Mouse (Mus musculus) embryonic facial prominence, embryonic 14.5 days (tissue): Measurements from ENCODE around the gene Padi6. TPM values are rescaled to one million over a fixed set of nuclear protein-coding genes. Genes with fewer than 3 reads are reported as not detected.
A peak's percentile ranks its signal among the peaks of the same experiment; 100 is the strongest.

ENCODE experiments used
- ATAC-seq: fragments of 200-750 bp; cut with Nextera tagmentation; 2 replicates; pipeline ENCODE4 v1.8.0; 2017; ENCODE audit warnings: low read depth, moderate number of reproducible peaks, moderate TSS enrichment
- DNase-seq: peaks from one replicate; pipeline ENCODE4 v3.0.0-alpha.2; 2015; ENCODE audit warnings: low spot score
- H3K27ac ChIP-seq: fragments of 300-500 bp; sonication (generic); replicated peaks from 2 replicates; pipeline ENCODE4 v1.5.1; 2014; ENCODE audit warnings: low read depth, mild to moderate bottlenecking, low read length, moderate library complexity
- H3K27me3 ChIP-seq: fragments of 300-500 bp; sonication (generic); replicated peaks from 2 replicates; pipeline ENCODE4 v1.6.1; 2014; ENCODE audit warnings: low read length; ENCODE audit not compliant: control insufficient read depth, insufficient read depth
- H3K36me3 ChIP-seq: fragments of 300-500 bp; sonication (generic); 2 replicates; pipeline ENCODE4 v1.6.1; 2014; ENCODE audit warnings: low read length, mixed read lengths; ENCODE audit not compliant: control insufficient read depth, insufficient read depth
- H3K4me1 ChIP-seq: fragments of 300-500 bp; sonication (generic); 2 replicates; pipeline ENCODE4 v1.6.1; 2014; ENCODE audit warnings: antibody characterized with exemption, low read length; ENCODE audit not compliant: control insufficient read depth, insufficient read depth
- H3K4me2 ChIP-seq: fragments of 300-500 bp; sonication (generic); 2 replicates; pipeline ENCODE4 v1.6.1; 2014; ENCODE audit warnings: low read depth, mild to moderate bottlenecking, low read length, moderate library complexity, mixed read lengths
- H3K4me3 ChIP-seq: fragments of 300-500 bp; sonication (generic); 2 replicates; pipeline ENCODE4 v1.5.1; 2014; ENCODE audit warnings: low read depth, mild to moderate bottlenecking, low read length
- H3K9ac ChIP-seq: fragments of 300-500 bp; sonication (generic); 2 replicates; pipeline ENCODE4 v1.6.1; 2014; ENCODE audit warnings: low read depth, mild to moderate bottlenecking, low read length, moderate library complexity, mixed read lengths
- H3K9me3 ChIP-seq: fragments of 300-500 bp; sonication (generic); 2 replicates; pipeline ENCODE4 v1.6.1; 2016; ENCODE audit warnings: low read length; ENCODE audit not compliant: control insufficient read depth
- WGBS: fragments of 180-500 bp; shearing (Covaris S2); extraction: QIAGEN DNeasy Blood & Tissue Kit; methylation state at CpG from one replicate; pipeline ENCODE4 v1.1.7; 2014; 5-methylcytosine and 5-hydroxymethylcytosine counted together
- polyA plus RNA-seq: library from polyadenylated mRNA; unstranded; fragments of >200 nt; fragmentation: Nextera tagmentation; extraction: Ambion mirVana; gene quantifications from 2 replicates; pipeline ENCODE4 v1.2.1, GENCODE M21; 2014

Padi6 gene
- polyA plus RNA-seq, 1 experiment from 2014 or later, result not detected

GRCm38 (mm10) chr4:140780507-140780906 lies 38.1 kb upstream of the Padi6 start:
- WGBS, result 82% methylated on average over 14 of the region's 14 CpGs
- Histone ChIP-seq H3K4me1 (no peaks in the 10 kb centered on the region), H3K9ac (no peak overlapping the region), H3K27me3 (no peaks in the 10 kb centered on the region), H3K4me2 (no peak overlapping the region), H3K4me3 (no peak overlapping the region), H3K27ac (no peak overlapping the region), H3K9me3 (no peaks in the 10 kb centered on the region), H3K36me3 (no peaks in the 10 kb centered on the region)
- ATAC-seq (no peak), DNase-seq (peak; percentile 8)

GRCm38 (mm10) chr4:140779803-140780397 lies 37.5 kb upstream of the Padi6 start:
- no peaks in the 10 kb centered on the region for H3K9me3 ChIP-seq
- H3K4me1 ChIP-seq, result no peaks in the 10 kb centered on the region
- ATAC-seq (peak; percentile 64; the same call in 1 of the 2 replicates), DNase-seq (peak; percentile 75)
- H3K27ac ChIP-seq, result no peak overlapping the region
- no peak overlapping the region for H3K9ac ChIP-seq
- H3K36me3 ChIP-seq, result no peaks in the 10 kb centered on the region
- no peaks in the 10 kb centered on the region for H3K27me3 ChIP-seq
- WGBS, result 48% methylated on average over 19 of the region's 19 CpGs
- H3K4me2 ChIP-seq, result no peak overlapping the region
- no peak overlapping the region for H3K4me3 ChIP-seq

GRCm38 (mm10) chr4:140776623-140777022 lies 34.2 kb upstream of the Padi6 start:
- ATAC-seq, result no peak
- H3K36me3 ChIP-seq, result no peaks in the 10 kb centered on the region
- no peak for DNase-seq
- no peaks in the 10 kb centered on the region for H3K4me1 ChIP-seq
- H3K9ac ChIP-seq, result no peak overlapping the region
- H3K4me2 ChIP-seq, result no peak overlapping the region
- H3K27ac ChIP-seq, result no peak overlapping the region
- 68% methylated on average over 13 of the region's 13 CpGs for WGBS
- H3K27me3 ChIP-seq, result no peaks in the 10 kb centered on the region
- H3K9me3 ChIP-seq, result no peaks in the 10 kb centered on the region
- no peak overlapping the region for H3K4me3 ChIP-seq

GRCm38 (mm10) chr4:140775876-140776275 lies 33.4 kb upstream of the Padi6 start:
- Histone ChIP-seq H3K36me3 (no peaks in the 10 kb centered on the region), H3K27me3 (no peaks in the 10 kb centered on the region), H3K4me3 (no peak overlapping the region), H3K27ac (no peak overlapping the region), H3K4me2 (no peak overlapping the region), H3K9me3 (no peaks in the 10 kb centered on the region), H3K9ac (no peak overlapping the region), H3K4me1 (no peaks in the 10 kb centered on the region)
- DNase-seq (no peak), ATAC-seq (no peak)
- WGBS, result 82% methylated on average over 10 of the region's 10 CpGs

GRCm38 (mm10) chr4:140774893-140775292 lies 32.5 kb upstream of the Padi6 start:
- DNase-seq, result peak; percentile 5
- WGBS, result 71% methylated on average over 9 of the region's 9 CpGs
- H3K4me3 ChIP-seq, result no peak overlapping the region
- H3K9ac ChIP-seq, result no peak overlapping the region
- no peak overlapping the region for H3K4me2 ChIP-seq
- H3K27me3 ChIP-seq, result no peaks in the 10 kb centered on the region
- 0 out of 2 replicates have a peak, but pooled peaks cover 5% of the 10 kb centered on the region for H3K4me1 ChIP-seq
- H3K36me3 ChIP-seq, result no peaks in the 10 kb centered on the region
- no peak overlapping the region for H3K27ac ChIP-seq
- no peaks in the 10 kb centered on the region for H3K9me3 ChIP-seq
- ATAC-seq, result 0 out of 2 replicates have a peak, but pooled peaks have one; percentile 28

- Histone ChIP-seq H3K9ac (no peak within 1 kb of the TSS), H3K4me2 (no peak within 1 kb of the TSS), H3K4me1 (0 out of 2 replicates have a peak, but pooled peaks cover 5% of the 10 kb centered on the region), H3K9me3 (no peaks in the 10 kb centered on the region), H3K27me3 (no peaks in the 10 kb centered on the region), H3K4me3 (no peak within 1 kb of the TSS), H3K27ac (no peak within 1 kb of the TSS), H3K36me3 (no peaks in the 10 kb centered on the region)
- ATAC-seq, result no peak
- WGBS, result 88% methylated on average over 21 of the region's 21 CpGs
- no peak for DNase-seq
These were observed 31.8 kb upstream of the Padi6 start, which contains the start of gene Padi4 for GRCm38 (mm10) chr4:140774025-140774800. Gene Padi4, minus strand, starts transcription at chr4:140774236.

- Histone ChIP-seq H3K4me3 (no peak overlapping the region), H3K9me3 (no peaks in the 10 kb centered on the region), H3K36me3 (no peaks in the 10 kb centered on the region), H3K4me2 (no peak overlapping the region), H3K27ac (no peak overlapping the region), H3K27me3 (no peaks in the 10 kb centered on the region), H3K9ac (no peak overlapping the region), H3K4me1 (0 out of 2 replicates have a peak, but pooled peaks cover 5% of the 10 kb centered on the region)
- ATAC-seq (no peak), DNase-seq (peak; percentile 9)
- WGBS, result 34% methylated on average over 4 of the region's 4 CpGs
These were observed 28.6 kb upstream of the Padi6 start for GRCm38 (mm10) chr4:140771091-140771490.

- Histone ChIP-seq H3K27me3 (no peaks in the 10 kb centered on the region), H3K9me3 (no peaks in the 10 kb centered on the region), H3K27ac (no peak overlapping the region), H3K9ac (0 out of 2 replicates have a peak overlapping the region, but pooled peaks have one; percentile 37), H3K4me2 (peak overlapping the region; percentile 45), H3K36me3 (no peaks in the 10 kb centered on the region), H3K4me1 (0 out of 2 replicates have a peak, but pooled peaks cover 5% of the 10 kb centered on the region), H3K4me3 (peak overlapping the region; percentile 29)
- 8% methylated on average over 13 of the region's 13 CpGs for WGBS
- ATAC-seq (no peak), DNase-seq (peak; percentile 55)
These were observed 28.0 kb upstream of the Padi6 start for GRCm38 (mm10) chr4:140770433-140770832.
